8 mouse cellular contexts compared by ENCODE assay signal in genomic region chr5:114099709-114100389, GRCm38 (mm10). TPM values are rescaled to one million over a fixed set of nuclear protein-coding genes. Genes with fewer than 3 reads are reported as not detected.
DNase-seq lines count a peak whose midpoint lies in the region; ATAC-seq lines count a peak whose summit lies in the region.

No protein-coding gene starts in this region.

- H3K9me3 ChIP-seq in embryonic facial prominence, embryonic 14.5 days (ENCODE audit: control insufficient read depth, low read length): no peaks in the 10 kb centered on the region
- no peaks in the 10 kb centered on the region for H3K9me3 ChIP-seq in heart, embryonic 10.5 days
- H3K9me3 ChIP-seq in kidney, embryonic 15.5 days (replicated peaks): no peaks in the 10 kb centered on the region

- peak overlapping the region; percentile 55; the same call in 1 of the 2 replicates for H3K27ac ChIP-seq in embryonic facial prominence, embryonic 14.5 days (replicated peaks; ENCODE audit: low read depth, low read length)
- H3K27ac ChIP-seq in heart, embryonic 10.5 days: peak overlapping the region; percentile 91
- H3K27ac ChIP-seq in kidney, embryonic 15.5 days: peak overlapping the region; percentile 14; the same call in 1 of the 2 replicates

- H3K4me3 ChIP-seq in embryonic facial prominence, embryonic 14.5 days (ENCODE audit: low read depth, low read length): peak overlapping the region; percentile 97
- peak overlapping the region; percentile 94 for H3K4me3 ChIP-seq in heart, embryonic 10.5 days
- H3K4me3 ChIP-seq in kidney, embryonic 15.5 days (replicated peaks): peak overlapping the region; percentile 70

- H3K9ac ChIP-seq in embryonic facial prominence, embryonic 14.5 days (ENCODE audit: low read depth, low read length): peak overlapping the region; percentile 94
- H3K9ac ChIP-seq in kidney, embryonic 15.5 days: peak overlapping the region; percentile 83

- no peaks in the 10 kb centered on the region for H3K27me3 ChIP-seq in embryonic facial prominence, embryonic 14.5 days (replicated peaks; ENCODE audit: control insufficient read depth, insufficient read depth, low read length)
- H3K27me3 ChIP-seq in heart, embryonic 10.5 days (ENCODE audit: insufficient read depth, poor library complexity, severe bottlenecking): no peaks in the 10 kb centered on the region
- 0 out of 2 replicates have a peak, but pooled peaks cover 3% of the 10 kb centered on the region for H3K27me3 ChIP-seq in kidney, embryonic 15.5 days

- H3K4me2 ChIP-seq in embryonic facial prominence, embryonic 14.5 days (ENCODE audit: low read depth, low read length): peak overlapping the region; percentile 98
- peak overlapping the region; percentile 91 for H3K4me2 ChIP-seq in kidney, embryonic 15.5 days

- 7% methylated on average over 36 of the region's 37 CpGs for WGBS in embryonic facial prominence, embryonic 14.5 days
- WGBS in heart, embryonic 10.5 days: 7% methylated on average over 37 of the region's 37 CpGs
- WGBS in kidney, embryonic 15.5 days: 7% methylated on average over 37 of the region's 37 CpGs

- DNase-seq in 3T3-L1 (ENCODE audit: low read depth, low spot score) (peak; percentile 93), liver (peak; percentile 83)
- DNase-seq in adrenal gland, postnatal 36 days: peak; percentile 91 to 92
- DNase-seq in embryonic facial prominence, embryonic 14.5 days (ENCODE audit: low spot score): peak; percentile 94
- DNase-seq in heart, embryonic 10.5 days (ENCODE audit: low spot score): peak; percentile 92
- peak; percentile 84 to 94 for DNase-seq in spleen, postnatal 4 days (ENCODE audit: low spot score in 2 of 2)

- H3K4me1 ChIP-seq in embryonic facial prominence, embryonic 14.5 days (ENCODE audit: control insufficient read depth, insufficient read depth, low read length): peaks cover 12% of the 10 kb centered on the region
- H3K4me1 ChIP-seq in heart, embryonic 10.5 days: peaks cover 15% of the 10 kb centered on the region
- peaks cover 14% of the 10 kb centered on the region for H3K4me1 ChIP-seq in kidney, embryonic 15.5 days

- ATAC-seq in embryonic facial prominence, embryonic 14.5 days (ENCODE audit: low read depth): peak; percentile 94
- peak; percentile 90 for ATAC-seq in kidney, embryonic 15.5 days (replicated peaks; ENCODE audit: low FRiP score)
- ATAC-seq in monocyte, adult 5-6 weeks (replicated peaks; ENCODE audit: insufficient number of reproducible peaks, low FRiP score, low TSS enrichment, poor library complexity, severe bottlenecking): peak; percentile 93

- peaks cover 26% of the 10 kb centered on the region for H3K36me3 ChIP-seq in embryonic facial prominence, embryonic 14.5 days (ENCODE audit: control insufficient read depth, insufficient read depth, low read length)
- peaks cover 20% of the 10 kb centered on the region for H3K36me3 ChIP-seq in heart, embryonic 10.5 days
- peaks cover 26% of the 10 kb centered on the region for H3K36me3 ChIP-seq in kidney, embryonic 15.5 days

RNA-seq across cellular contexts. Expression of gene Svop, which starts 8.5 kb away (rescaled TPM):
- 1 to 10 TPM; 2.2 to 2.6 TPM for total RNA-seq in adrenal gland, postnatal 36 days (2021)
- polyA plus RNA-seq in embryonic facial prominence, embryonic 14.5 days (2014; fragmentation: Nextera tagmentation; extraction: Ambion mirVana): 2.1 and 2.2 TPM in 2 replicates
- 0.23 and 0.46 TPM in 2 replicates for polyA plus RNA-seq in heart, embryonic 10.5 days (2016; fragmentation: Nextera tagmentation; extraction: Ambion mirVana)
- 0.46 and 0.91 TPM in 2 replicates for polyA plus RNA-seq in kidney, embryonic 15.5 days (2015; fragmentation: Nextera tagmentation; extraction: Ambion mirVana)
- total RNA-seq in monocyte, adult 5-6 weeks (2017): not detected in 3 replicates

RNA-seq across cellular contexts. Expression of gene Alkbh2, which starts 28.2 kb away (rescaled TPM):
- 1 to 10 TPM; 7.0 to 7.6 TPM for total RNA-seq in adrenal gland, postnatal 36 days (2021)
- polyA plus RNA-seq in embryonic facial prominence, embryonic 14.5 days (2014; fragmentation: Nextera tagmentation; extraction: Ambion mirVana): 8.6 and 10.0 TPM in 2 replicates
- 13.0 and 13.2 TPM in 2 replicates for polyA plus RNA-seq in heart, embryonic 10.5 days (2016; fragmentation: Nextera tagmentation; extraction: Ambion mirVana)
- 10.7 and 11.8 TPM in 2 replicates for polyA plus RNA-seq in kidney, embryonic 15.5 days (2015; fragmentation: Nextera tagmentation; extraction: Ambion mirVana)
- total RNA-seq in monocyte, adult 5-6 weeks (2017): 1.6 to 12.8 TPM (median 8.9 TPM) in 3 replicates

RNA-seq across cellular contexts. Expression of gene Ung, which starts 30.3 kb away (rescaled TPM):
- total RNA-seq in adrenal gland, postnatal 36 days (2021): 1 to 10 TPM; 4.0 to 5.5 TPM
- polyA plus RNA-seq in embryonic facial prominence, embryonic 14.5 days (2014; fragmentation: Nextera tagmentation; extraction: Ambion mirVana): 20.4 and 22.7 TPM in 2 replicates
- 68.1 and 70.9 TPM in 2 replicates for polyA plus RNA-seq in heart, embryonic 10.5 days (2016; fragmentation: Nextera tagmentation; extraction: Ambion mirVana)
- polyA plus RNA-seq in kidney, embryonic 15.5 days (2015; fragmentation: Nextera tagmentation; extraction: Ambion mirVana): 61.4 and 63.5 TPM in 2 replicates
- total RNA-seq in monocyte, adult 5-6 weeks (2017): 1.9 to 4.0 TPM (median 2.7 TPM) in 3 replicates

RNA-seq across cellular contexts. Expression of gene Usp30, which starts 34.6 kb away (rescaled TPM):
- total RNA-seq in adrenal gland, postnatal 36 days (2021): 10 to 100 TPM; 30.9 to 34.9 TPM
- polyA plus RNA-seq in embryonic facial prominence, embryonic 14.5 days (2014; fragmentation: Nextera tagmentation; extraction: Ambion mirVana): 10.1 and 11.3 TPM in 2 replicates
- 9.9 and 10.2 TPM in 2 replicates for polyA plus RNA-seq in heart, embryonic 10.5 days (2016; fragmentation: Nextera tagmentation; extraction: Ambion mirVana)
- 12.2 and 14.3 TPM in 2 replicates for polyA plus RNA-seq in kidney, embryonic 15.5 days (2015; fragmentation: Nextera tagmentation; extraction: Ambion mirVana)
- total RNA-seq in monocyte, adult 5-6 weeks (2017): 3.3 to 14.0 TPM (median 11.0 TPM) in 3 replicates

RNA-seq across cellular contexts. Expression of gene Acacb, which starts 46.5 kb away (rescaled TPM):
- total RNA-seq in adrenal gland, postnatal 36 days (2021): 100 to 1,000 TPM; 128 to 139 TPM
- polyA plus RNA-seq in embryonic facial prominence, embryonic 14.5 days (2014; fragmentation: Nextera tagmentation; extraction: Ambion mirVana): 2.3 and 2.4 TPM in 2 replicates
- polyA plus RNA-seq in heart, embryonic 10.5 days (2016; fragmentation: Nextera tagmentation; extraction: Ambion mirVana): 5.8 and 11.7 TPM in 2 replicates
- polyA plus RNA-seq in kidney, embryonic 15.5 days (2015; fragmentation: Nextera tagmentation; extraction: Ambion mirVana): 4.1 and 4.8 TPM in 2 replicates
- 0.10 to 0.21 TPM (median 0.19 TPM) in 3 replicates for total RNA-seq in monocyte, adult 5-6 weeks (2017)

Comparison
In these comparisons a context has a peak if more than half of its experiments do, and no peak if none do; other contexts are left out.
1. Peak in every context shown above with its lines: DNase-seq, ATAC-seq, H3K4me3 ChIP-seq and H3K27ac ChIP-seq.
2. H3K27ac ChIP-seq: peak in every context shown above with its lines; median percentile 91 in heart, embryonic 10.5 days; 55 in embryonic facial prominence, embryonic 14.5 days; 14 in kidney, embryonic 15.5 days.